Mouse (Mus musculus) brain, embryonic 14.5 days (tissue): ENCODE measurements around the gene Slc1a2.

Experiments
- CTCF ChIP-seq: fragments of 200-500 bp; IDR thresholded peaks from 2 replicates; pipeline ENCODE4 v1.5.1; 2012; ENCODE audit warnings: inconsistent platforms, mild to moderate bottlenecking, moderate library complexity, borderline replicate concordance; ENCODE audit not compliant: insufficient read depth, insufficient read length; ENCODE audit errors: extremely low read depth
- POLR2A ChIP-seq: fragments of 200-500 bp; IDR thresholded peaks from 2 replicates; pipeline ENCODE4 v1.6.1; 2012; ENCODE audit warnings: mild to moderate bottlenecking, inconsistent platforms, borderline replicate concordance; ENCODE audit not compliant: poor library complexity, insufficient read depth, insufficient read length, severe bottlenecking; ENCODE audit errors: extremely low read depth

- no peak for TF ChIP-seq CTCF
- TF ChIP-seq POLR2A, result no peak
Observed at GRCm38 (mm10) chr2:102685371-102686107, 27.1 kb downstream of the Slc1a2 start.
